Mouse (Mus musculus) liver, adult 2 months (tissue): ENCODE results near the gene Zfp654.

Experiments used
- CTCF ChIP-seq: fragments of 200-500 bp; IDR thresholded peaks from 2 replicates; pipeline ENCODE4 v1.5.1; 2011; ENCODE audit warnings: low read depth, low read length, control low read depth
- POLR2A ChIP-seq: fragments of 200-500 bp; IDR thresholded peaks from 2 replicates; pipeline ENCODE4 v1.6.1; 2011; ENCODE audit warnings: low read length, control low read depth; ENCODE audit not compliant: insufficient read depth; ENCODE audit errors: extremely low read depth

GRCm38 (mm10) chr16:64775516-64775915 is 75.9 kb downstream of the Zfp654 start:
- TF ChIP-seq CTCF (no peak), POLR2A (no peak)
